Mouse (Mus musculus) liver, embryonic 14.5 days (tissue): ENCODE measurements around the gene Cyp2c40.

ENCODE experiments used
- CTCF ChIP-seq: IDR thresholded peaks from 2 replicates; pipeline ENCODE4 v1.5.1; 2016; ENCODE audit warnings: antibody characterized with exemption, low read depth, control low read depth
- EP300 ChIP-seq: IDR thresholded peaks from 2 replicates; pipeline ENCODE4 v1.6.1; 2016; ENCODE audit warnings: antibody characterized with exemption, low read depth

DNA sequence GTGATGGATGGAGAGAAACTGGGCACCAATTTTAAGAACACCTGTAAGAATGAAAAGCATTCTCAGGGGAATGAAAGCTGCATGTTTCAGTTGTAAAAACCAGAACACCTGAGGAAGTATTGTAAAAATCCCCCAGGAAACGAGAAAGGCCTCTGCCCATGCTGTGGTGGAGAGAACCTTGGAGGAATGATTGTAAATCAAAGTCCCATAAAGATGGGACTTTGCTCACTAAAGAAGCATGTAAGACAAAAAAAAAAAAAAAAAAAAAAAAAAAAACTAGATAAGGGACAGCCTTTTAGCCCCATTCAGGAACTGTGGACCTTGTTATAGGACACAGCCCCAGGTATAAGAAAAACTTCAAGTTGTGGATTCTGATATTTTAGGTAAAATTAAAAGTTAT lies 67.3 kb downstream of the Cyp2c40 start:
- TF ChIP-seq CTCF = no peak
- TF ChIP-seq EP300 = no peak
